Mouse (Mus musculus): ENCODE data around the gene Mbtps2. TPM values are rescaled to one million over a fixed set of nuclear protein-coding genes. Genes with fewer than 3 reads are reported as not detected.

Gene Mbtps2
- polyA plus RNA-seq, 1 experiment: 41.3 TPM

DNA sequence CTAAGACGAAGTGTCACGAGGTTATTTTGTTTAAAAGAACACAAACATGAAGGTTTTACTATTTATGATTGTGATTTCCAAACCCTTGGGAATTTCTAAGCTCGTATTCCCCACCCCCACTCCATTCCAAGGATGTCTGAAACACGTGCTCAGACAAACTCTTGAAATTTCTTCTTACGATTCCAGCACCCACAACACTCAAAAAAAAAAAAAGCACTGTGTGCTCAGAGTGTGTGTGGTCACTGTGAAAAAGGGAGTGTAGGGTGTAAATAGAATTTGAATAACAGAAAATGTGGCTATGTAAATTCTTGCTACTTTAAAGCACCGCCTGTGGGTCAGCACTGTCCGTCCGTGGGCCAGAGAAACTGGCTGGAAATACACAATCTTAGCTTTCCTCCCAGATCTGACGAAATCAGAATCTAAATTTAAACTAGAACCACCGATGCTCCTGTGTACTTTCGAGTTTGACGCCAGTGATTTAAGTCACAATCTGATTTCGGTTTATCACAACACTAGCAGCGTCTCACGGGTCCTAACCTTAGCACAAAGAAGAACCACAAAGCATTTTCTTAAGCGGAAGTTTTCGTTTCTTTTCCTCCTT is 830 bp downstream of the Mbtps2 start:
- Histone ChIP-seq H3K4me1 (ENCODE audit: control insufficient read depth, insufficient read depth, low read length) (peaks cover 4% of the 10 kb centered on the region; the same call in 1 of the 2 replicates), H3K4me3 (ENCODE audit: insufficient read depth, low read length) (peak overlapping the region; percentile 78), H3K27ac (ENCODE audit: insufficient read depth, low read length) (peak overlapping the region; percentile 90)
- TF ChIP-seq CTCF (IDR thresholded peaks at IDR 0.05; ENCODE audit: borderline replicate concordance, insufficient read depth, low read length): no peak
- no peak for TF ChIP-seq POLR2A (IDR thresholded peaks at IDR 0.05; ENCODE audit: low read depth, low read length)

DNA sequence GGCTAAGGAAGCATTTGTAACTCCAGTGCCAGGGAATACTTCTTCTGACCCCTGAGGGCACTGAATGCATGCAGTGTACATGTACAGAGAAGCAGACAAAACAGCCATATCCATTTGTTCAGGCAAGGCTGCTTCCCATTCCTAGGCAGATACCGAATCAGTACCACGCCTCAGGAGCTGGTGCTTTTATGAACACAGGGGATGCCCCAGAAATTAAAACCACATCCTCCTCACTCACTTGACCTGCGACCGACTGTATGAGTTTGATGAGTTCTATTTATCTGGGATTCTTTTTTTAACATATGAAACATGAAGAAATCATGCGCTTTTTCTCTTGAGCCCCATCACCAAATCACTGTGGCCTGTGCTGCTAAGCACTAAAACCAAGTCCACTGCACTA is 1.7 kb downstream of the Mbtps2 start:
- Histone ChIP-seq H3K4me1 (ENCODE audit: control insufficient read depth, insufficient read depth, low read length) (peaks cover 4% of the 10 kb centered on the region; the same call in 1 of the 2 replicates), H3K4me3 (ENCODE audit: insufficient read depth, low read length) (peak overlapping the region; percentile 78)

DNA sequence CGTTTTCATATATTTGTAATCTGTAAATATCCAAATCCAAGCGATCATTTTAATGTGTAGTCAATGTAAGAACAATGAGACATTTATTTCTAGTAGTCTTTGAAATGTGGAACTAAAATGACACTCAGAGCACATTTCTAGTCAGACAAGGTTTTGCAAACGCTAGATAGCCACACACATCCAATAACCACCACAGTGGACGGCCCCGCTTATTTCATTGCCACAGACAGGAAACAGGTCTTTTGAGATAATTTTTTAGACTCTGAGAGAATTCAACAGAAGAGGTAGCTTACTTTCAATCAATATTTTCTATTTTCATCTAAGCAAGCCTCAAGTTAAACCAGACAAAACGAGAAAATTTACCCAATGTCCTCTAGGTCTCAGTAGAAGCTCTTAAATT is 2.6 kb downstream of the Mbtps2 start:
- Histone ChIP-seq H3K4me1 (ENCODE audit: control insufficient read depth, insufficient read depth, low read length) (peaks cover 4% of the 10 kb centered on the region; the same call in 1 of the 2 replicates), H3K27ac (ENCODE audit: insufficient read depth, low read length) (no peak overlapping the region), H3K4me3 (ENCODE audit: insufficient read depth, low read length) (no peak overlapping the region)
- TF ChIP-seq CTCF (IDR thresholded peaks at IDR 0.05; ENCODE audit: borderline replicate concordance, insufficient read depth, low read length) (no peak), POLR2A (IDR thresholded peaks at IDR 0.05; ENCODE audit: low read depth, low read length) (no peak)

More for the DNA sequence above, 1.7 kb downstream of the Mbtps2 start:
- no peak overlapping the region for H3K27ac ChIP-seq (ENCODE audit: insufficient read depth, low read length)
- TF ChIP-seq CTCF (IDR thresholded peaks at IDR 0.05; ENCODE audit: borderline replicate concordance, insufficient read depth, low read length) (no peak), POLR2A (IDR thresholded peaks at IDR 0.05; ENCODE audit: low read depth, low read length) (no peak)

DNA sequence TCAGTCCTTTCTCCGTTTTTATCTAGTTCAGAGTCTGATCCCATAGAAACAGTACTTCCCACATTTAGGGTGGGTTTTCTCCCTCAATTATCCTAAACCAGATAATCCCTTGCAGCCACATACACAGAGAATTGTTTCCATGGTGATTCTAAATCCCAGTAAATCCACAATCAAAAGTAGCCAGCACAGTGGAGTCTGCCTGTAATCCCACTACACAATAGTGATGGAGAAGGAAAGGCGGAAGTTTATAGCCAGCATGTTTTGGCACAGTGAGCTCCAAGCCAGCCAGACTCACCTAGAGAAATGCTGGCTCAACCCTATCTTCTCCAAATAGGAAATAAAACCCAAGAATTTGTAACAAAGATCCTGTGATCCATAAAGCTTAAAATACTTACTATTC is 3.9 kb downstream of the Mbtps2 start:
- H3K4me1 ChIP-seq (ENCODE audit: control insufficient read depth, insufficient read depth, low read length): peaks cover 4% of the 10 kb centered on the region; the same call in 1 of the 2 replicates
- no peak overlapping the region for H3K27ac ChIP-seq (ENCODE audit: insufficient read depth, low read length)
- TF ChIP-seq CTCF (IDR thresholded peaks at IDR 0.05; ENCODE audit: borderline replicate concordance, insufficient read depth, low read length) (no peak), POLR2A (IDR thresholded peaks at IDR 0.05; ENCODE audit: low read depth, low read length) (no peak)
- no peak overlapping the region for H3K4me3 ChIP-seq (ENCODE audit: insufficient read depth, low read length)

DNA sequence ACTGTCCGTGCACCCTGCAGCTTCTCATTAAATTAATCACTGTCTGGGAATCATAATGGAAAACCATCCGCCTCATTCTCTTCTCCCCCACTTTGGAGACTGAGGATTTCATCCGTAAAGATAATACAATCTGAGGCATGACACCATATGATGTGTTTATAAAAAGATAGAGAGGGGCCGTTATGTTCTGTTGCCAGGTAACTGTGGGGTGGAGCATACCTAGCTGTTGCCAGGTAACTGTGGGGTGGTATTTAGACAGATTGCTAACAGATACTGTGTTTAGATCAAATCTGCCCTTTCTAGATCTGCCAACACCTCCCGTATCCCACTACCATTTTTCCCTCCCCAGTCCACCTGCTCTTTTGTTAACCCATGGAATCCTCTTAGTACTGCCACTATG is 11.5 kb downstream of the Mbtps2 start:
- Histone ChIP-seq H3K4me1 (ENCODE audit: control insufficient read depth, insufficient read depth, low read length) (no peaks in the 10 kb centered on the region), H3K4me3 (ENCODE audit: insufficient read depth, low read length) (no peak overlapping the region), H3K27ac (ENCODE audit: insufficient read depth, low read length) (no peak overlapping the region)
- no peak for TF ChIP-seq CTCF (IDR thresholded peaks at IDR 0.05; ENCODE audit: borderline replicate concordance, insufficient read depth, low read length)
- no peak for TF ChIP-seq POLR2A (IDR thresholded peaks at IDR 0.05; ENCODE audit: low read depth, low read length)

DNA sequence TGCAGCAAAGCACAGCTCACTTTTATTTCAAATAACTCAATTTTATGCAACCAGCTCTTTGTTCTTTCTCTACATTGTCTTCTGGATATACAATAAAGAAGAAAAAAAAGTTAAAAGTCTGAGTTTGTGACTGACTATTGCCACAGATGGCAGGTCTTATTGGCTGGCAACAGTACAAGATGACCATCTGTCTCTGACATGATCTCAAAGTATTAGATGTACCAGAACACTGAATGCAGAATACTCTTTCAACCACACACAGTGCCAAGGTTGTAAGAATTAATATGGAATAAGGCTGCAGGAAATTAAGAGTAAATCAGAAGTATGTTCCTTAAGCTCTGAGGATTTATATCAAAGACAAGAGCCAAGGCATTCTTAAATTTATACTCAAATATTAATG is 12.1 kb downstream of the Mbtps2 start:
- Histone ChIP-seq H3K4me1 (ENCODE audit: control insufficient read depth, insufficient read depth, low read length) (no peaks in the 10 kb centered on the region), H3K27ac (ENCODE audit: insufficient read depth, low read length) (no peak overlapping the region), H3K4me3 (ENCODE audit: insufficient read depth, low read length) (no peak overlapping the region)
- TF ChIP-seq POLR2A (IDR thresholded peaks at IDR 0.05; ENCODE audit: low read depth, low read length) (no peak), CTCF (IDR thresholded peaks at IDR 0.05; ENCODE audit: borderline replicate concordance, insufficient read depth, low read length) (no peak)

DNA sequence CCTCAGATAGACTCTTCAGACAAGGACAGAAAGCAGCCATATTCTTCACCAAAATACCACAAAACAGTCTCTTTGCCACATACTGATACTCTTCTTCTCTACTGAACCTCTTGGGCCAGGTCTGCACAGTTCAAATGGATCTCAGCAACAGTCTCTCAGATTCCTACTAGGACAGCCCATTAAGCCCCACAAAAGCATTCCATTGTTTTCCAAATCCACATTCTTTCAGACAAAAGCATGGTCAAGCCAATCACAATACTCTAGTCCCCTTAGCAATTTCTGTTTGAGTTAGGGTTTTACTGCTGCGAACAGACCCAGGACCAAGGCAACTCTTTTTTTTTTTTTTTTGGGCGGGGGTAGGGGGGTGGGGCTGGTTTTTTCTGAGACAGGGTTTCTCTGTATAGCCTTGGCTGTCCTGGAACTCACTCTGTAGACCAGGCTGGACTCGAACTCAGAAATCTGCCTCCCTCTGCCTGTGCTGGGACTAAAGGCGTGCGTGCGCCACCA is 19.4 kb downstream of the Mbtps2 start:
- Histone ChIP-seq H3K27ac (ENCODE audit: insufficient read depth, low read length) (no peak overlapping the region), H3K4me1 (ENCODE audit: control insufficient read depth, insufficient read depth, low read length) (no peaks in the 10 kb centered on the region), H3K4me3 (ENCODE audit: insufficient read depth, low read length) (no peak overlapping the region)
- TF ChIP-seq POLR2A (IDR thresholded peaks at IDR 0.05; ENCODE audit: low read depth, low read length): no peak
- TF ChIP-seq CTCF (IDR thresholded peaks at IDR 0.05; ENCODE audit: borderline replicate concordance, insufficient read depth, low read length): no peak

DNA sequence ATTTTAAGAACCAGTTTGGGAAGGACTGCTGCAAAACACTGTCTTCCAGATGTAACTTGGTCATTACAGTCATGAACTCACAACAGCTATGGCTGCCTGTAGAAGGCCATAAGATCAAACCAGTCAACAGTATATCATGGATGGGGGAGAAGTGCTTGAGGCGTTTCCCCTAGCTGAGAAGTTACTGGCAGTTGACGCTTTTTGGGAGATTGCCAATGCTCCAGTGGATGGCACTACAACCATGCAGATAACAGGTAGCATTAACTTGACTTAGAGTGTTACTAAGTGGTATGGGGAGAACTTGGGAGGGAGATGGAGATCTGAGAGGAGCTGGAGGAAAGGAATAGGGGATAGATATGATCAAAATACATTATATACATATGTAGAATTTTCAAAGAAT is 23.8 kb downstream of the Mbtps2 start:
- Histone ChIP-seq H3K27ac (ENCODE audit: insufficient read depth, low read length) (no peak overlapping the region), H3K4me3 (ENCODE audit: insufficient read depth, low read length) (no peak overlapping the region), H3K4me1 (ENCODE audit: control insufficient read depth, insufficient read depth, low read length) (no peaks in the 10 kb centered on the region)
- no peak for TF ChIP-seq POLR2A (IDR thresholded peaks at IDR 0.05; ENCODE audit: low read depth, low read length)
- TF ChIP-seq CTCF (IDR thresholded peaks at IDR 0.05; ENCODE audit: borderline replicate concordance, insufficient read depth, low read length): no peak

DNA sequence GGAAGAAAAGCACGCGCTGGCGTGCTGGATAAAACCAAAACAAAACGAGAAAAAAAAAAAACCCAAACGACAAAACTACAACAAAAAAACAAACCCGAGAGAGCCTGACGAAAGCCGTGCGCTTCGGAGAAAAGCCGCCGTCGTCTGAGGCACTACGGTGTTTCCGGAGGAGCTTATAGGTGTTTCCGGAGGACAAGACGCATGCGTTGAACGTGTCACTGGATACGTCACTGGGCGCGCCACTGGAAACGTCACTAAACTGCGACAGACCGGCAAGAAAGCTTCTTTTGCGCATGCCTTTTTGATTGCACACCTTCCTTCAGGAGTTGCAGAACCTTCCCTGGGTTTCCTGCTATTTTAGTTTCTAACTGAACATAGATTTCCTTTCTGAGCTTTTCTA is 29.7 kb downstream of the Mbtps2 start, which contains the start of gene Yy2:
TSS of gene Yy2 (minus strand) at position 146 of the 400 bp plus-strand sequence.
- Histone ChIP-seq H3K4me3 (ENCODE audit: insufficient read depth, low read length) (no peak within 1 kb of the TSS), H3K4me1 (ENCODE audit: control insufficient read depth, insufficient read depth, low read length) (no peaks in the 10 kb centered on the region), H3K27ac (ENCODE audit: insufficient read depth, low read length) (no peak within 1 kb of the TSS)
- TF ChIP-seq CTCF (IDR thresholded peaks at IDR 0.05; ENCODE audit: borderline replicate concordance, insufficient read depth, low read length) (no peak), POLR2A (IDR thresholded peaks at IDR 0.05; ENCODE audit: low read depth, low read length) (no peak)

DNA sequence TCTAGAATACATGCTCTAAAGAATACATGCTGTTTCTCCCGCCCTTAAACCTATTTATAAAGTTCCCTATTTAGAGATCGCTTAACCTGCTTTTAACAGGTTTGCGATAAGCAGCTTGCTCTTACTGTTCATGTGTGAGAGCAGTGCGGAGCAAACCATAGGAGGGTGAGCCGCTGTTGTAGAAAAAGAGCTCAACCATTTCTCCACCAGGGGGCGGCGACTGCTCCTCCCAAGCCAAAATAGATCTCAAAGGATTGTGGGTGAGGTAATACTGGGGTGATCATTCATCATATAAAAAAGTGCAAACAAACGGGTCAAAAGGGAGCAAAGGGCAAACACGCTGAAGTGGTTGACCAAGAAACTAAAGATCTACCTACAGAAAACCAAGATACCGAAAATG is 34.7 kb downstream of the Mbtps2 start:
- TF ChIP-seq POLR2A (IDR thresholded peaks at IDR 0.05; ENCODE audit: low read depth, low read length): no peak
- TF ChIP-seq CTCF (IDR thresholded peaks at IDR 0.05; ENCODE audit: borderline replicate concordance, insufficient read depth, low read length): no peak
- Histone ChIP-seq H3K27ac (ENCODE audit: insufficient read depth, low read length) (no peak overlapping the region), H3K4me1 (ENCODE audit: control insufficient read depth, insufficient read depth, low read length) (no peaks in the 10 kb centered on the region), H3K4me3 (ENCODE audit: insufficient read depth, low read length) (no peak overlapping the region)

Data from embryonic fibroblast, embryonic 13.5 days (primary cell).